Mouse (Mus musculus): ENCODE measurements at regions not wholly inside any gene's neighbourhood (a gene's known extent, or its start where the extent isn't known, plus 50 kb on each side); places are given as distances from the start of the nearest gene placed in this dataset.

GRCm38 (mm10) chr7:37343021-37343593 lies 430.3 kb downstream of the Zfp536 start:
- peak; percentile 61 to 66 for DNase-seq

- DNase-seq: peak; percentile 35 to 36
Measured at GRCm38 (mm10) chr7:37343691-37344233, 429.7 kb downstream of the Zfp536 start.

- peak; percentile 89 to 93 for DNase-seq
Measured at GRCm38 (mm10) chr7:37346041-37346440, 427.4 kb downstream of the Zfp536 start.

- peak; percentile 96 to 98 for DNase-seq
Measured at GRCm38 (mm10) chr7:37357647-37358395, 415.6 kb downstream of the Zfp536 start.

DNA sequence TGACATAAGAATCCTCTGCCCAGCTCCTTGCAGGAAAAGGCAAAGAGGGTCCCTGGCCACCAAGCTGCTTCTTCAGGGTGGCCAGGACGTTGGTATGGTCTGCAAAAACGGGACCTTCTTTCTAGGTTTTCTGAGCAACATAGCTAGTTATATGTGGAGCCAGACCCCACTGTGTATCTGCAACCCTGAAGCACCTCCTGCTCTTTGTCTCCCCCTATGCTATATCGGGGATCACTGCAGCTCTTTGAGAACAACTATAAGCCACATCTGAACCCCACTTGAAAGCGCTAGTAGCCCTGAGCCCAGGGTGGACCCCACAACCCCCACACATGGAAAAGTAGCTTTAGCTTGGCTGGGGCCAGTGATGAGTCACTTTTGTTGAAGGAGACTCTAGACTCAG lies 414.9 kb downstream of the Zfp536 start:
- DNase-seq: no peak

GRCm38 (mm10) chr7:37359473-37359872 lies 414.0 kb downstream of the Zfp536 start:
- no peak for DNase-seq

- peak; percentile 70 to 79 for DNase-seq
Measured at GRCm38 (mm10) chr7:37360171-37360570, 413.3 kb downstream of the Zfp536 start.

- DNase-seq: no peak
Measured at GRCm38 (mm10) chr7:37361802-37362441, 411.5 kb downstream of the Zfp536 start.

DNA sequence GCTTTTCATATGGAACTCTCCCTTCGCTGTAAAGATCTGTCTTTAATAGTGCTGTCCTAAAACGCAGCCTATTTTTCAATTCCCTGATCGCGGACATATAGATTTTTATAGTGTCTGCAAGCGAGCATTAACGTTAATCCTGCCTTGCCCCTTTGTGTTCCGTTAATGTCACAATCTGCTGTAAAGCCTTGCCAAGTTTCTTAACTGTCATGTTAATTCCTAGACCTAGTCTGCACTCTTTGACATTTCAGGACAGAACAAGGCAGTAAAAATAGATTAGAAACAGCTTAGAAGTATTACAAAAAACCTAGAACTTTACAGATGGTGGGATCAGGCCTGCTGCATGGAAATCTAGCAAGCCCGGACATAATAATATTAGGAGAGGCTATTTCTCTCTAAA lies 410.6 kb downstream of the Zfp536 start:
- no peak for DNase-seq

- no peak for DNase-seq
Measured at GRCm38 (mm10) chr7:37363629-37364175, 409.7 kb downstream of the Zfp536 start.

GRCm38 (mm10) chr7:37364221-37364620 lies 409.2 kb downstream of the Zfp536 start:
- no peak for DNase-seq

- DNase-seq: peak in 1 of 2 experiments; percentile 68
Measured at GRCm38 (mm10) chr7:37366006-37366405, 407.4 kb downstream of the Zfp536 start.

GRCm38 (mm10) chr7:37369698-37370097 lies 403.7 kb downstream of the Zfp536 start:
- DNase-seq: peak; percentile 64 to 68

DNA sequence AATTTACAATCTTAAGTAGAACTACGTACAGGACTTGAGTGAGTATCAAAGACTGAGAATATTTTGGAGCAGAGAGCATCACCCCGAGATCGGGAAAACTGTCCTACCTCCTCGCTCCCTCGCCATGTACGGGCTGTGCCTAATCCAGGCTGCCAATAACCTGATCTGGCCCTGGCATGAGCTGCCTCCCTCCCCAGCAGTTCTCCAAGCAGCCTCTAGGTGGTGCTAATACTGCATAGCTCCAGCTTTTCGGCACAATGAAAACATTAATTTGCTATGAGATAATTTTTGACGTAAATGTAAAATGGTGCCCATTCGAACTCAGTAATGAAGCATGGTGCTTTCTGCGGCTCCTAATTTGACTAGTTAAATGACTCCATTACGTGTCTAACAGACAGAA lies 399.6 kb downstream of the Zfp536 start:
- DNase-seq: peak; percentile 93 to 96

- no peak for DNase-seq
Measured at GRCm38 (mm10) chr7:37375044-37375443, 398.4 kb downstream of the Zfp536 start.

DNA sequence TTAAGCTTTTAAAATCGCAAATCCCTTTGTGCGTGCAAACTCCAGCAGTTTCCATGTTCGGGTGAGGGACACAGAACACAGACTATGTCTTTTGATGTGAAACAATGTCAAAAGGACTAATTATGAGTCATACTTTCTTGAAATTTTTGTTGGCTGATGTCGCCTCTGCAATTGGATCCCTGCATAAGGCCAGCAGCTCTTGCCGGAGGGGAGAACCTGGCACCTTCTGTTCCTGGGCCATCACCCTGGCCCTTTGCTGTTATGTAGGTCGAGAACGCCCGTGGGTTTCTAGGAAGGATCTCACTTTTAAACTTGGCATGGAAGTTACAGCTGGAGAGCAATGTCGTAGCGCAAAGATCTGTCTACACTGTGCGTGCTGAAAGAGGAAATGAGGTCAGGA lies 397.9 kb downstream of the Zfp536 start:
- peak in 1 of 2 experiments; percentile 47 for DNase-seq

- DNase-seq: no peak
Measured at GRCm38 (mm10) chr7:37376207-37376606, 397.2 kb downstream of the Zfp536 start.

- peak in 1 of 2 experiments; percentile 34 for DNase-seq
Measured at GRCm38 (mm10) chr7:37377889-37378521, 395.4 kb downstream of the Zfp536 start.

DNA sequence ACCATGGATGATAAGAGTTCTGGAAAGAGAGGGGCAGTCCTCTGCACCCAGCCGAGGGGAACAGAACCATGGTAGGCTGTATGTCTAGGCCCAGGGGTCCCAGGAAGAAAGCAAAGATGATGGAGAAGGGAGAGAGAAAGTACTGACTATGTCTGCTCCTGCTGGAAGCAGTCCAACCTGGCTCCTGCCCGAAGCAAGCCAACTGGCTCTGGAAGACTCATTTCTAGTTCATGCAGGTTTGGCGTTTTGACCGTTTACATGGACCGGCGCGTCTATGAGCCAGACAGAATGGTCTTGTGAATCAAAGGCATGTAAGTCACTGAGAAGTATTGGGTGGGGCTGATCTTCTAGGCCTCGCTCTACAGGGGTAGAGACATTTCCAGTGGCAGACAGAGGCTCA lies 385.6 kb downstream of the Zfp536 start:
- DNase-seq: peak; percentile 89 to 90

DNA sequence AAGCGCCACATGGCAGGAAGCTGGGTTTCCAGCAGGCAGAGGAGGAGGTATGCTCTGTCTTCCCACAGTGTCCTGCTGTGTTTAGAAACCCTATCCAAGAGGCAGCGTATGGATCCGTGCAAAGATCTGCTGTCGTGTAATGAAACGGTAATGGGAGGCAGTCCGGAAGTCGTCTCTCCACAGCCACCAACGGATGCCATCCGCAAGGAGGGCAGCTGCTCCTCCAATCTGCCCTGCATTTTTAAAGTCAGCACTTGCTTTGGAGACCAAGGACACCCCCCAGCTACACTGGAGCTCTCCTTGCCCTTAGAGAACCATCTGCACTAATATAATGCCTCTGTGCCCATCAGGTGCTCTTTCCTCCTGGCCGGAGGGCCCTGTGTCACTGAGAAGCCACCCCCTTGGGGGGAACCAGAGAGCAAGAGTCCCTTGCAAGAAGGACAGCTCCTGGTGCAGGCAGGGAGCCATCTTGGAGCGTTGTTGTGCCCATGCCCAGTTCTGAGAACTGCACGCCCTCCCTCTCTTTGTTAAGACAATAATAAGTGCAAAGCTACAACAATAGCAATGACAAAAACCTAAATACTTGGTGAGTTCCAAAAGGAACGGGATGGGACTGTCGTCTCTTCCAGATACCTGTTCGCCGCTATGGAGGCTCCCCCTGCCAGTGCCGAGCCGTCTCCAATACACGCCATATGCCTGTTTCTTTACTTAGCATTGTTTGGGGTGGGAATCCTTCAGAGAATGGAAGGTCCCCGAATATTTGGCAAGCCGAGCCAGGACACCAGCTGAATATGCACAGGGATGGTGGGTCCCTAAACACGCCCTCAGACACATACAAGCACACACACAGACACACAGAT lies 384.4 kb downstream of the Zfp536 start:
- DNase-seq: peak; percentile 87 to 88

GRCm38 (mm10) chr7:37389703-37390087 lies 383.7 kb downstream of the Zfp536 start:
- DNase-seq: peak in 1 of 2 experiments; percentile 51

GRCm38 (mm10) chr7:37390271-37390670 lies 383.2 kb downstream of the Zfp536 start:
- DNase-seq: no peak
